Mouse (Mus musculus) intestine, embryonic 16.5 days (tissue): ENCODE data around the gene Slc25a40. TPM values are rescaled to one million over a fixed set of nuclear protein-coding genes. Genes with fewer than 3 reads are reported as not detected.

Experiments
- ATAC-seq: fragments of 200-750 bp; cut with Nextera tagmentation; 2 replicates; pipeline ENCODE4 v1.8.0; 2017; ENCODE audit warnings: moderate TSS enrichment, moderate library complexity
- H3K27ac ChIP-seq: fragments of 300-500 bp; sonication (generic); 2 replicates; pipeline ENCODE4 v1.5.1; 2014; ENCODE audit warnings: mild to moderate bottlenecking, low read length
- H3K27me3 ChIP-seq: fragments of 300-500 bp; sonication (generic); replicated peaks from 2 replicates; pipeline ENCODE4 v1.6.1; 2014; ENCODE audit warnings: low read length, control low read depth, mixed read lengths; ENCODE audit not compliant: control insufficient read depth, insufficient read depth
- H3K36me3 ChIP-seq: fragments of 300-500 bp; sonication (generic); 2 replicates; pipeline ENCODE4 v1.6.1; 2014; ENCODE audit warnings: low read length, control low read depth; ENCODE audit not compliant: control insufficient read depth, insufficient read depth
- H3K4me1 ChIP-seq: fragments of 300-500 bp; sonication (generic); 2 replicates; pipeline ENCODE4 v1.6.1; 2014; ENCODE audit warnings: low read length, control low read depth, mixed read lengths; ENCODE audit not compliant: control insufficient read depth, insufficient read depth
- H3K4me2 ChIP-seq: fragments of 300-500 bp; sonication (generic); 2 replicates; pipeline ENCODE4 v1.6.1; 2014; ENCODE audit warnings: low read depth, low read length, control low read depth
- H3K4me3 ChIP-seq: fragments of 300-500 bp; sonication (generic); 2 replicates; pipeline ENCODE4 v1.5.1; 2014; ENCODE audit warnings: mild to moderate bottlenecking, low read length
- H3K9ac ChIP-seq: fragments of 300-500 bp; sonication (generic); 2 replicates; pipeline ENCODE4 v1.6.1; 2014; ENCODE audit warnings: low read depth, low read length
- H3K9me3 ChIP-seq: fragments of 300-500 bp; sonication (generic); 2 replicates; pipeline ENCODE4 v1.6.1; 2016; ENCODE audit warnings: low read length, control low read depth; ENCODE audit not compliant: control insufficient read depth
- WGBS: fragments of 180-500 bp; shearing (Covaris S2); extraction: QIAGEN DNeasy Blood & Tissue Kit; methylation state at CpG from one replicate; pipeline ENCODE4 v1.1.7; 2014; 5-methylcytosine and 5-hydroxymethylcytosine counted together
- polyA plus RNA-seq: library from polyadenylated mRNA; unstranded; fragments of >200 nt; fragmentation: Nextera tagmentation; extraction: Ambion mirVana; gene quantifications from 2 replicates; pipeline ENCODE4 v1.2.1, GENCODE M21; 2015

Slc25a40 gene
- polyA plus RNA-seq, 1 experiment from 2014 or later = 8.2 TPM

DNA sequence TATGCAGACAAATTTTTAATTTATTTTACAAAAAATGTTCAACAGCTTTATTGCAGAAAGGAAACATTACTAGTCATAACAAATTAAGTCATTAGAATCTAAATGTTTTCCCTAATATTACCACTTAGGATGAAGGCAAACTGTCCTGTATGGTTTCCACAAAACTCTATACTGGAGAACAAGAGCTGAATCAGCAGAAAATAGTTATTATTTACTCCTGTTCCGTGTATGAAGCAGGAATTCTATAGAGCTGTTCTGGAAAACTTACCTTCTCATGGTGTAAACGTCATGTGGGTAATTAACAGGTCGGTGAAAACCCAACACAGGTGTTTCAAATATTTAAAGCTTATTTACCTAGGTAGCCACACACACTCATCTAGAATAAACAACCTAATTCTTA, 1.2 kb upstream of the Slc25a40 start:
- H3K4me1 ChIP-seq = peaks cover 6% of the 10 kb centered on the region
- H3K9ac ChIP-seq = no peak overlapping the region

DNA sequence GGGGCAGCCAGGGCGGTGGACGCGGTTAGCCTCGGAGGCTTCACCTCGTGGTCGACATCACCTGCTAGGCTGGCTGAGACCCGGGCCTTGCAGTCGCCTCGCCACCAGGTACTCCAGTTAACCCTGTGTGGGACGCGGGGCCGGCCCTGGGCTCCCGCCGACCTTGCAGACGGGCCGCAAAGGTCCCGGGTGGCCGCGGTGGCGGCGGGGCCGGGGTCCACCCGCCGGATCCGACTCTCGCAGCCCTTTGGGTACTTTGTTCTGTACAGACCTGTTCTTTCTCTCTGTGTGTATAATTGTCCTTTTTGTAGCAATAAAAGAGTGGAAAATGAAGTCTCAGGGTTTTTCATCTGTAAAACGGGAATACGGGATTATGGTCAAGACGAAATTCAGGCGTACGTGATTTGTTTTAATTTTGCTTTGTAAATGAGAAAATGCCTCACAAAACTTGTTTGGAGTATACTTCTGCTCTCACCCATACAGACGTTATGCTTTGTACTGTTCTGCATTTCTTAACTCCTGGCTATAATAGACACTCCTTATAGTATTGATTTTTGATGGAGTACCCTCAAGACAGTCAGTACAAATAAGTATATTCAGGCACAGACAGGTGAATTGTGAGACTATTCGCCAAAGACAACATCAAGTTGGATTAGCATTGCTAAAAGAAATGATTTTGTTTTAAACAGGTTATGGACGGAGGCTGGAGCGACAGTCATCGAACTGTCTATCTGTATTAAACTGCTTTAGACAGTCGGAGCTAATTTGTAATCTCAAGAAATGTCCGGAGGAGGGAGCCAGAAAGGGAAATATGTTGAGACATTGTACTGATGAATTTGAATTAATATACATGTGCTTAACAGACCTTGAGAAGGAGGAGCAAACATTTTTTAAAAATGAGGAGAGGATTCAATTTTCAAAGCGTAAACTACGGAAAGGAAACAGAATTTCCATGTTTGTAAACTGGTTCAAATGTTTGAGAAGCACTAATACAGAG, 580 bp downstream of the Slc25a40 start:
- Histone ChIP-seq H3K27ac (peak overlapping the region; percentile 41; the same call in 1 of the 2 replicates), H3K27me3 (no peaks in the 10 kb centered on the region), H3K4me2 (peak overlapping the region; percentile 61), H3K4me3 (peak overlapping the region; percentile 91), H3K36me3 (no peaks in the 10 kb centered on the region), H3K4me1 (peaks cover 6% of the 10 kb centered on the region), H3K9ac (peak overlapping the region; percentile 91), H3K9me3 (no peaks in the 10 kb centered on the region)
- ATAC-seq = no peak
- WGBS = 2% methylated on average over 38 of the region's 40 CpGs

More for the DNA sequence above, 1.2 kb upstream of the Slc25a40 start:
- peak overlapping the region; percentile 73 for H3K4me2 ChIP-seq
- H3K27me3 ChIP-seq = no peaks in the 10 kb centered on the region
- ATAC-seq = no peak
- 6% methylated on average over 3 of the region's 3 CpGs for WGBS
- H3K4me3 ChIP-seq = peak overlapping the region; percentile 91
- no peaks in the 10 kb centered on the region for H3K9me3 ChIP-seq
- no peak overlapping the region for H3K27ac ChIP-seq
- H3K36me3 ChIP-seq = no peaks in the 10 kb centered on the region

DNA sequence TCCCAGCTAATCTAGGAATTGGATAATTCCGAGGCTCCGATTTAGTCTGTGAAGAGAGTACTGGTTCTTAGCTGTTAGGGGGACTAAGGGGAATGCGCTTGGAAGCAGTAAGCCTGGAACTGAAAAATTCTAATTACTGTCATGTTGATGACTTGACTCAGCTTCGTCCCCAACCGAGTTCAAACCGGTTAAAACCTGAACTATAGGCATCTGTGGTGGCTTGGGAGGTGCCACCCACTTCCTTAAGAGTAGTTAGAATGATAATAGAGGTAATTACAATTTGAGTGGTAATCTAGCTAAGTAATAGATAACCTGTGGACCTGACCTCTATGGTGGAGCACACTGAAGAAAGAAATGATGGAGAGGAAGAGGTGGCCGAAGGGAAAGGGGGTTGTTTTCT, 1.5 kb downstream of the Slc25a40 start:
- no peaks in the 10 kb centered on the region for H3K9me3 ChIP-seq
- 27% methylated on average over 7 of the region's 7 CpGs for WGBS
- ATAC-seq = no peak
- 0 out of 2 replicates have a peak overlapping the region, but pooled peaks have one; percentile 40 for H3K9ac ChIP-seq
- peak overlapping the region; percentile 61 for H3K4me2 ChIP-seq
- H3K27ac ChIP-seq = no peak overlapping the region
- H3K36me3 ChIP-seq = no peaks in the 10 kb centered on the region
- no peaks in the 10 kb centered on the region for H3K27me3 ChIP-seq
- peak overlapping the region; percentile 91 for H3K4me3 ChIP-seq
- H3K4me1 ChIP-seq = peaks cover 6% of the 10 kb centered on the region

GRCm38 (mm10) chr5:8425899-8426298, 3.2 kb downstream of the Slc25a40 start:
- H3K4me3 ChIP-seq = no peak overlapping the region
- H3K9me3 ChIP-seq = no peaks in the 10 kb centered on the region
- no peak overlapping the region for H3K9ac ChIP-seq
- WGBS = 67% methylated on average over 5 of the region's 5 CpGs
- H3K4me1 ChIP-seq = peaks cover 6% of the 10 kb centered on the region
- no peak for ATAC-seq
- no peak overlapping the region for H3K4me2 ChIP-seq
- no peaks in the 10 kb centered on the region for H3K27me3 ChIP-seq
- H3K36me3 ChIP-seq = 0 out of 2 replicates have a peak, but pooled peaks cover 4% of the 10 kb centered on the region
- no peak overlapping the region for H3K27ac ChIP-seq

GRCm38 (mm10) chr5:8437481-8438156, 15.0 kb downstream of the Slc25a40 start:
- H3K4me2 ChIP-seq = no peak overlapping the region
- no peak overlapping the region for H3K27ac ChIP-seq
- no peaks in the 10 kb centered on the region for H3K4me1 ChIP-seq
- H3K4me3 ChIP-seq = no peak overlapping the region
- no peak for ATAC-seq
- H3K9me3 ChIP-seq = no peaks in the 10 kb centered on the region
- 89% methylated on average over 5 of the region's 5 CpGs for WGBS
- no peaks in the 10 kb centered on the region for H3K36me3 ChIP-seq
- no peaks in the 10 kb centered on the region for H3K27me3 ChIP-seq
- no peak overlapping the region for H3K9ac ChIP-seq

DNA sequence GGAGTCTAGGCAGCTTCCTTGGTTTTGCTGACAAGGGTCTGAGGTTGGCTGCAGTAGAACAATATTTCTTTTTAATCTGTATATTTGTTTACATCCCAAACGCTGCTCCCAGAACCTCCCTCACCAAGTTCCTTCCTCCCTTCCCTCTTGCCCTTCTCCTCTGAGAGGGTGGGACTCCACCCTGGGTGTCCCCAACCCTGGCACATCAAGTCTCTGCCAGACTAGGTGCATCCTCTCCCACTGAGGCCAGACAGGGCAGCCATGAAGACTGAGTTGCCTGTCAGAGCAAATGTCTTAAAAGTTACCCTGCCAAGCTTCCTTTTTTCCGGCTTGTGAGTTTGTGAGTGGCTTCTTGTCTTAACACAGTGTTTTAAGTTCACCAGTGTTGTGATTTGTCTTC, 16.4 kb downstream of the Slc25a40 start:
- WGBS = 50% methylated on average over 2 of the region's 2 CpGs
- Histone ChIP-seq H3K36me3 (no peaks in the 10 kb centered on the region), H3K4me1 (no peaks in the 10 kb centered on the region), H3K4me3 (no peak overlapping the region), H3K27ac (no peak overlapping the region), H3K27me3 (no peaks in the 10 kb centered on the region), H3K9me3 (no peaks in the 10 kb centered on the region), H3K4me2 (no peak overlapping the region), H3K9ac (no peak overlapping the region)
- no peak for ATAC-seq

GRCm38 (mm10) chr5:8455565-8455964, 32.9 kb downstream of the Slc25a40 start:
- H3K4me2 ChIP-seq = no peak overlapping the region
- no peaks in the 10 kb centered on the region for H3K27me3 ChIP-seq
- no peak for ATAC-seq
- no peak overlapping the region for H3K4me3 ChIP-seq
- H3K36me3 ChIP-seq = no peaks in the 10 kb centered on the region
- no peaks in the 10 kb centered on the region for H3K9me3 ChIP-seq
- H3K4me1 ChIP-seq = no peaks in the 10 kb centered on the region
- H3K9ac ChIP-seq = no peak overlapping the region
- H3K27ac ChIP-seq = no peak overlapping the region

- 91% methylated on average over 5 of the region's 5 CpGs for WGBS
Observed at GRCm38 (mm10) chr5:8456561-8456960, 33.9 kb downstream of the Slc25a40 start.

DNA sequence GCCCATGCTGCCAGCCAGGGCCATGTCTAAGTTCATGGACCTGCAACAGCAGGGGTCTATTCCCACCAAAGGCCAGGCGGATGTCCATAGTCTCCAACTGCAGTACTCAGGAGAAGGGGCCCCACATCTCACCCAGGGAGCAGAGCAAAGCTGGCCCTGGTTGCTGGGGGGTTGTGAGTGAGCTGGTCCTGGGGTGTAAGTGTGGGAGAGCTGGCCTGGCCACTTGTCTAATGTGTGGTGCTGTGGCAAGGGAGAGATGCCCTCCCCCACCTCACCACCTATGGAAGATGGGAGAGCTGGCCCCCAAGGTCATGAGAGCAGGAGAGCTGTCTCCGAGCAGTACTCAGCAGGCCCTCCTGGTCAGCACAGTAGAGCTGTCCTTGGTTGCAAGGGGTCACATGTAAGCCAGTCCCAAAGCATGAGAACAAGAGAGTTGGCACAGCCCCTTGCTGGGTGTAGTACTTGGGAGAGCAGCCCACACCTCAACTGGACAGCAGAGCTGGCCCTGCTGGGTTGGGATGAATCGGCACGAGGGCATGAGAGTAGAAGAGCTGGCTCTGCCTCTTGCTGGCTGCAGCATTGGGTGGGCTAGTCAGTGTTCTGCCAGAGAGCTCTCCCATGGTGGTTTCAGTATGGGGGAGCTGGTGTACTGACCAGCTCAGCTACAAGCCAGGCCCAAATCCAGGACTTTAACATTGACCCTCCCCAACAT, 65.5 kb downstream of the Slc25a40 start:
- Histone ChIP-seq H3K9ac (no peak overlapping the region), H3K27ac (no peak overlapping the region), H3K27me3 (no peaks in the 10 kb centered on the region), H3K9me3 (no peaks in the 10 kb centered on the region), H3K4me3 (no peak overlapping the region), H3K4me1 (no peaks in the 10 kb centered on the region), H3K4me2 (no peak overlapping the region), H3K36me3 (no peaks in the 10 kb centered on the region)
- no peak for ATAC-seq
- WGBS = 73% methylated on average over 4 of the region's 4 CpGs

More at GRCm38 (mm10) chr5:8456561-8456960, 33.9 kb downstream of the Slc25a40 start:
- Histone ChIP-seq H3K4me3 (no peak overlapping the region), H3K9ac (no peak overlapping the region), H3K4me2 (no peak overlapping the region), H3K27me3 (no peaks in the 10 kb centered on the region), H3K9me3 (no peaks in the 10 kb centered on the region), H3K36me3 (no peaks in the 10 kb centered on the region), H3K27ac (no peak overlapping the region), H3K4me1 (no peaks in the 10 kb centered on the region)
- ATAC-seq = no peak
